19 mouse cellular contexts compared by ENCODE assay signal in the genomic region with DNA sequence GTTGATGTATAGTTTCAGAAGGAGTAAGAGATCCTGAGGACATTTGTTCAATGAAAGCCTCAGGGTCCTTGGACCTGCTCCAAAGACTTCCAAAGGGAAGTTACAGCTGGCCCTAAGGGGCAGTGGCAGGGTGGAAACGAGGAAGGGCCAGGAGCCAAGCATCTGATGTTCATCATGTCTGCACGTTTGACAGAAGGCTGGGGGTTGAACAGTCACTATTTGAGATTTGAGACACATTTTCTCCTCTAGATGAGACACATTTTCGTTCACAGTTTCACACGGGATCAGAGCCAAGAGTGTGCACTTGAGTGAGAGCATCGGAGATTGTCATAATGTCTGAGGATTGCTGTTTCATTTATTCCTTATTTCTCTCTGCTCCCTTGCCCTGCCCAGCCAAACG. TPM values are rescaled to one million over a fixed set of nuclear protein-coding genes. Genes with fewer than 3 reads are reported as not detected.
DNase-seq lines count a peak whose midpoint lies in the region; ATAC-seq and TF ChIP-seq lines count a peak whose summit lies in the region.
"Had no signal": no experiment of that assay in that cellular context is flagged by ENCODE, and none has a peak within 500 bp of the region (broad histone marks: within the 10 kb centered on the region; RNA-seq: fewer than 3 reads in every experiment).

No protein-coding gene starts in this region.

- no peak for TF ChIP-seq POLR2A in brain, embryonic 14.5 days (IDR thresholded peaks at IDR 0.05; ENCODE audit: borderline replicate concordance, extremely low read depth, insufficient read depth, insufficient read length, poor library complexity, severe bottlenecking)

- no peak for TF ChIP-seq CTCF in left cerebral cortex, adult 2 months (IDR thresholded peaks at IDR 0.05)
- no peak for TF ChIP-seq CTCF in brain, embryonic 14.5 days (IDR thresholded peaks at IDR 0.05; ENCODE audit: borderline replicate concordance, extremely low read depth, insufficient read depth, insufficient read length)

- no peak overlapping the region for H3K4me3 ChIP-seq in left cerebral cortex, adult 2 months
- H3K4me3 ChIP-seq: embryonic facial prominence, embryonic 15.5 days; heart, embryonic 12.5 days; limb, embryonic 13.5 days had no signal

- DNase-seq in frontal cortex, adult 2 months (ENCODE audit: extremely low spot score in 1 of 2, low spot score in 1 of 2) = no peak
- DNase-seq in left cerebral cortex, postnatal 36 days (ENCODE audit: low spot score in 2 of 2) = peak; percentile 31 to 36
- DNase-seq in left cerebral cortex, adult 2 months (ENCODE audit: extremely low spot score in 1 of 2, low spot score in 2 of 2) = no peak
- peak; percentile 80 for DNase-seq in brain, embryonic 14.5 days (ENCODE audit: low read depth)
- peak; percentile 44 for DNase-seq in lung, postnatal 14 days
- no peak for DNase-seq in cerebellum, adult 9-11 months
- DNase-seq in cerebellum, postnatal 25 days = no peak
- DNase-seq: adrenal gland, postnatal 14 days; gastrocnemius, postnatal 25 days; liver, postnatal 0 days; spleen, adult 18-20 months; thymus, adult 18-20 months had no signal

- intact Hi-C loops in left cerebral cortex, postnatal 36 days (cut with DNase I) = no loop called here
- intact Hi-C loops in left cerebral cortex, adult 2 months (cut with DNase I) = no loop called here

- no peak overlapping the region for H3K27ac ChIP-seq in left cerebral cortex, adult 2 months
- H3K27ac ChIP-seq: embryonic facial prominence, embryonic 15.5 days; limb, embryonic 13.5 days had no signal

- ATAC-seq in frontal cortex, adult (ENCODE audit: low TSS enrichment) = peak; percentile 9; the same call in 1 of the 2 replicates
- ATAC-seq: liver, postnatal 0 days had no signal

RNA-seq across cellular contexts. Expression of a gene that starts 30.9 kb away (rescaled TPM):
- 21.5 and 23.8 TPM in 2 replicates for polyA plus RNA-seq in frontal cortex, adult 2 months (2012; rRNA removed)
- 10 to 100 TPM; 53.8 to 57.3 TPM for total RNA-seq in left cerebral cortex, postnatal 36 days (2021)
- 10 to 100 TPM; 50.8 to 54.7 TPM for total RNA-seq in left cerebral cortex, adult 2 months (2021)
- 3.0 and 4.2 TPM in 2 replicates for polyA plus RNA-seq in brain, embryonic 14.5 days (2012; rRNA removed)
- total RNA-seq: common myeloid progenitor, adult 5-6 weeks; hematopoietic stem cell, adult 5-6 weeks had no signal
- polyA plus RNA-seq: C2C12 had no signal

Comparison
In these comparisons a context has a peak if more than half of its experiments do, and no peak if none do; other contexts are left out.
1. DNase-seq: peak in left cerebral cortex, postnatal 36 days (2 of 2), brain, embryonic 14.5 days (single experiment) and lung, postnatal 14 days (single experiment); none in frontal cortex, adult 2 months (0 of 2), left cerebral cortex, adult 2 months (0 of 2), cerebellum, adult 9-11 months (single experiment) and cerebellum, postnatal 25 days (0 of 2).